In the genomic region with DNA sequence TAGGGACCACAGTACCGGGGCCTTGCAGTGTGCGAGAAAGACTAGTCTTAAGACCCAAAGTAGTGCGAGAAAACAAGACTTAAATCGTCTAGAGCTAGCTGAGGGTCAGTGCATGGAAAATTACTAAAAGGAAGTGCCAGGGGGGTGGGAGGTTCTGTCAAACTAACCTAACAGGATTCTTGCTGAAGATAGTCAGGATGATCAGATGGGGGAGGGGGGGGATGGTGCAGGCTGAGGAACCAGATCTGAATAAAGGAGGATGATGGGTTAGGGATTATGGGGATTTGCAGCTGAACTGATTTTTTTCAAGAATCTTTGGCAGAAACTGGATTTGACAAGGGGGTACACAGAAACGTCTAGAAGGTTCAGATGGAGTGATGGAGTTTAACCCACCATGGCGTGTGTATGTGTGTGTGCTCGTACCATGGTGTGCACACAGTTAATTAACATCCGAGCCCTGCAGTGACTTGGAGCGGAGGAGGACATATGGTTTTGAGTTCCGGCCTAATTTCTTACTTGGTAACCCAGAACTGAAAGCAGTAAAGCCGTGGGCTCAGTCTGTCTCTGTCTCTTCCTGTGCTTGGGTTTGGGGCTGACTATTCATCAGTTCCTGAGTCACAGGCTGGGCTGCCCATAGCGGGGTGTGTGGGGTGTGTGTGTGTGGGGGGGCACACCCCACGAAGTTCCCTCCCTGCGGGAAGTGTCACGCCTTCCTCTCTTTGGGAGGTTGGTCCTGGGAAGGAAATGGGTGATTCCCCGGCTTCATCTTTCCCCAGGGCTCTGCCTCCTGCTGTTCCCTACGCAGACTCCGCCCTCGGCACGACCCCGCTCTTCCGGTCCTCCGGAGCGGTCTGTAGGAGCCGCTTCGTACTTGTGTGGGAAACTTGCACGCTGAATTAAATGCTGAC, we compare ENCODE assay signal across 8 mouse cellular contexts. TPM values are rescaled to one million over a fixed set of nuclear protein-coding genes. Genes with fewer than 3 reads are reported as not detected.
DNase-seq lines count a peak whose midpoint lies in the region; ATAC-seq and TF ChIP-seq lines count a peak whose summit lies in the region.

No protein-coding gene starts in this region.

- peaks cover 14% of the 10 kb centered on the region for H3K79me2 ChIP-seq in CH12.LX (replicated peaks; ENCODE audit: control insufficient read depth, extremely low read depth, insufficient read depth, poor library complexity, severe bottlenecking)

- WGBS in heart, embryonic 16.5 days = 16% methylated on average over 27 of the region's 27 CpGs
- WGBS in lung, embryonic 16.5 days = 14% methylated on average over 27 of the region's 27 CpGs

- dilution Hi-C loops in CH12.LX (cut with MboI; ENCODE audit: extremely low pct_ligation_motif_present, extremely low pct_unique_long_range_greater_than_20kb, low sequenced_read_pairs) = no loop called here

- ATAC-seq in heart, embryonic 16.5 days (replicated peaks; ENCODE audit: extremely low read depth, insufficient read depth, low FRiP score) = peak; percentile 92
- peak; percentile 97 for ATAC-seq in lung, embryonic 16.5 days (ENCODE audit: low read depth)
- peak; percentile 45 for ATAC-seq in neutrophil, adult 5-6 weeks (ENCODE audit: extremely low read depth, insufficient number of reproducible peaks, low FRiP score, poor library complexity, severe bottlenecking)

- TF ChIP-seq RAD21 in CH12.LX (IDR thresholded peaks at IDR 0.05; ENCODE audit: low read depth, low read length) = no peak

- TF ChIP-seq POLR2A in CH12.LX (IDR thresholded peaks at IDR 0.05; ENCODE audit: low read depth, low read length) = peak; percentile 65

- in situ Hi-C loops in CH12.LX (cut with MboI; ENCODE audit: low pct_ligation_motif_present, low pct_unique_long_range_greater_than_20kb, low sequenced_read_pairs) = no loop called here

- peak overlapping the region; percentile 47 to 54 (median 49) for H3K4me3 ChIP-seq in CH12.LX (replicated peaks in 1 of 3; ENCODE audit: low read depth in 2 of 3, low read length in 2 of 3, poor library complexity in 1 of 3)
- H3K4me3 ChIP-seq in erythroblast, embryonic 14.5 days (replicated peaks) = peak overlapping the region; percentile 60
- peak overlapping the region; percentile 54 for H3K4me3 ChIP-seq in heart, embryonic 16.5 days (ENCODE audit: low read length)
- H3K4me3 ChIP-seq in lung, embryonic 16.5 days (ENCODE audit: low read length) = peak overlapping the region; percentile 51

- H3K27ac ChIP-seq in CH12.LX (ENCODE audit: insufficient read depth, low read depth) = peak overlapping the region; percentile 59
- peak overlapping the region; percentile 77 for H3K27ac ChIP-seq in heart, embryonic 16.5 days (ENCODE audit: low read length)
- peak overlapping the region; percentile 89 for H3K27ac ChIP-seq in lung, embryonic 16.5 days (ENCODE audit: low read length)

- peak overlapping the region; percentile 41 for H3K9ac ChIP-seq in CH12.LX (ENCODE audit: insufficient read depth, low read depth)
- peak overlapping the region; percentile 79 for H3K9ac ChIP-seq in heart, embryonic 16.5 days (ENCODE audit: low read length)
- H3K9ac ChIP-seq in lung, embryonic 16.5 days (ENCODE audit: low read length) = peak overlapping the region; percentile 64

- H3K36me3 ChIP-seq in CH12.LX (replicated peaks in 1 of 2; ENCODE audit: control insufficient read depth in 1 of 2, insufficient read depth in 1 of 2, low read length in 1 of 2) = peaks cover 12 to 27% of the 10 kb centered on the region in 2 experiments
- H3K36me3 ChIP-seq in erythroblast, embryonic 14.5 days (ENCODE audit: control insufficient read depth) = no peaks in the 10 kb centered on the region
- no peaks in the 10 kb centered on the region for H3K36me3 ChIP-seq in heart, embryonic 16.5 days (ENCODE audit: control insufficient read depth, insufficient read depth)
- no peaks in the 10 kb centered on the region for H3K36me3 ChIP-seq in lung, embryonic 16.5 days (ENCODE audit: control insufficient read depth, insufficient read depth, low read length)

- peak; percentile 66 for DNase-seq in CH12.LX (ENCODE audit: extremely low read depth)
- peak; percentile 87 for DNase-seq in adrenal gland, adult 2 months
- peak; percentile 84 for DNase-seq in kidney, postnatal 10 days
- peak; percentile 59 to 66 for DNase-seq in thymus, postnatal 36 days

- H3K4me2 ChIP-seq in CH12.LX (ENCODE audit: insufficient read depth, low read depth, poor library complexity, severe bottlenecking) = peak overlapping the region; percentile 73
- peak overlapping the region; percentile 81 for H3K4me2 ChIP-seq in heart, embryonic 16.5 days (ENCODE audit: low read depth, low read length)
- peak overlapping the region; percentile 74 for H3K4me2 ChIP-seq in lung, embryonic 16.5 days (ENCODE audit: low read depth, low read length)

- peak; percentile 15; the same call in 1 of the 2 replicates for TF ChIP-seq EP300 in CH12.LX (IDR thresholded peaks at IDR 0.05; ENCODE audit: low read length)

- H3K9me3 ChIP-seq in CH12.LX (replicated peaks; ENCODE audit: low read length) = no peaks in the 10 kb centered on the region
- no peaks in the 10 kb centered on the region for H3K9me3 ChIP-seq in erythroblast, embryonic 14.5 days (ENCODE audit: control insufficient read depth, low read length)
- no peaks in the 10 kb centered on the region for H3K9me3 ChIP-seq in heart, embryonic 16.5 days (replicated peaks; ENCODE audit: control insufficient read depth, low read length)
- H3K9me3 ChIP-seq in lung, embryonic 16.5 days (ENCODE audit: control insufficient read depth, low read length) = no peaks in the 10 kb centered on the region

- H3K27me3 ChIP-seq in CH12.LX (replicated peaks) = no peaks in the 10 kb centered on the region
- H3K27me3 ChIP-seq in erythroblast, embryonic 14.5 days (ENCODE audit: control insufficient read depth) = no peaks in the 10 kb centered on the region
- H3K27me3 ChIP-seq in heart, embryonic 16.5 days (ENCODE audit: control insufficient read depth, insufficient read depth, low read length) = no peaks in the 10 kb centered on the region
- no peaks in the 10 kb centered on the region for H3K27me3 ChIP-seq in lung, embryonic 16.5 days (ENCODE audit: control insufficient read depth, insufficient read depth, low read depth, low read length)

- peaks cover 11 to 38% of the 10 kb centered on the region in 2 experiments for H3K4me1 ChIP-seq in CH12.LX (ENCODE audit: control insufficient read depth in 1 of 2, insufficient read depth in 2 of 2)
- H3K4me1 ChIP-seq in erythroblast, embryonic 14.5 days (ENCODE audit: control insufficient read depth) = peaks cover 40% of the 10 kb centered on the region
- H3K4me1 ChIP-seq in heart, embryonic 16.5 days (ENCODE audit: control insufficient read depth, insufficient read depth, low read length) = peaks cover 6% of the 10 kb centered on the region; the same call in 1 of the 2 replicates
- peaks cover 15% of the 10 kb centered on the region for H3K4me1 ChIP-seq in lung, embryonic 16.5 days (replicated peaks; ENCODE audit: control insufficient read depth, insufficient read depth, low read length)

- TF ChIP-seq CTCF in CH12.LX (conservative IDR thresholded peaks at IDR 0.05 in 1 of 2, IDR thresholded peaks at IDR 0.05 in 1 of 2; ENCODE audit: low read depth in 2 of 2, low read length in 2 of 2) = no peak

TF ChIP-seq in CH12.LX, 34 proteins besides CTCF, POLR2A, EP300 and RAD21 (continues in another document):
- TF ChIP-seq UBTF (IDR thresholded peaks at IDR 0.05; ENCODE audit: low read depth, low read length) = 0 out of 2 replicates have a peak, but pooled peaks have one; percentile 45
- 0 out of 2 replicates have a peak, but pooled peaks have one; percentile 63 for TF ChIP-seq ZMIZ1 (IDR thresholded peaks at IDR 0.05; ENCODE audit: low read depth, low read length)

RNA-seq across cellular contexts. Expression of gene Capg, which starts 8.2 kb away (rescaled TPM):
- total RNA-seq in CH12.LX (2012; rRNA removed) (211 and 264 TPM in 2 replicates), CH12.LX (2014; rRNA removed) (174 and 175 TPM in 2 replicates)
- 196 and 201 TPM in 2 replicates for polyA plus RNA-seq in CH12.LX (2012; ENCODE audit: insufficient read length, low read depth)
- 10 to 100 TPM; 32.2 to 56.3 TPM for total RNA-seq in adrenal gland, adult 2 months (2021)
- polyA plus RNA-seq in adrenal gland, adult 2 months (2012; rRNA removed) = 38.9 and 41.9 TPM in 2 replicates
- polyA plus RNA-seq in erythroblast, embryonic 14.5 days (2012) = 0.48 and 0.77 TPM in 2 replicates
- 32.3 and 32.8 TPM in 2 replicates for polyA plus RNA-seq in heart, embryonic 16.5 days (2015; fragmentation: Nextera tagmentation; extraction: Ambion mirVana)
- 75.8 and 82.9 TPM in 2 replicates for polyA plus RNA-seq in lung, embryonic 16.5 days (2015; fragmentation: Nextera tagmentation; extraction: Ambion mirVana)
- total RNA-seq in neutrophil, adult 5-6 weeks (2017) = 145 and 178 TPM in 2 replicates

RNA-seq across cellular contexts. Expression of gene Sh2d6, which starts 30.9 kb away (rescaled TPM):
- 0.50 and 1.7 TPM in 2 replicates for total RNA-seq in CH12.LX (2012; rRNA removed)
- 0.78 and 1.1 TPM in 2 replicates for total RNA-seq in CH12.LX (2014; rRNA removed)
- polyA plus RNA-seq in CH12.LX (2012; ENCODE audit: insufficient read length, low read depth) = 4.3 and 4.9 TPM in 2 replicates
- total RNA-seq in adrenal gland, adult 2 months (2021) = under 1 TPM; 0.23 to 0.24 TPM
- 0.25 and 0.49 TPM in 2 replicates for polyA plus RNA-seq in adrenal gland, adult 2 months (2012; rRNA removed)
- polyA plus RNA-seq in erythroblast, embryonic 14.5 days (2012) = not detected in 2 replicates
- 0.16 TPM in 1 of 2 replicates, not detected in the other for polyA plus RNA-seq in heart, embryonic 16.5 days (2015; fragmentation: Nextera tagmentation; extraction: Ambion mirVana)
- not detected in 2 replicates for polyA plus RNA-seq in lung, embryonic 16.5 days (2015; fragmentation: Nextera tagmentation; extraction: Ambion mirVana)
- 1.3 TPM in 1 of 2 replicates, not detected in the other for total RNA-seq in neutrophil, adult 5-6 weeks (2017)

RNA-seq across cellular contexts. Expression of gene Elmod3, which starts 45.8 kb away (rescaled TPM):
- total RNA-seq in CH12.LX (2012; rRNA removed) (4.7 and 7.1 TPM in 2 replicates), CH12.LX (2014; rRNA removed) (4.0 and 4.2 TPM in 2 replicates)
- 9.0 TPM in 2 replicates for polyA plus RNA-seq in CH12.LX (2012; ENCODE audit: insufficient read length, low read depth)
- 10 to 100 TPM; 12.9 to 25.6 TPM for total RNA-seq in adrenal gland, adult 2 months (2021)
- 25.5 and 29.3 TPM in 2 replicates for polyA plus RNA-seq in adrenal gland, adult 2 months (2012; rRNA removed)
- 0.15 and 0.20 TPM in 2 replicates for polyA plus RNA-seq in erythroblast, embryonic 14.5 days (2012)
- 13.8 and 15.2 TPM in 2 replicates for polyA plus RNA-seq in heart, embryonic 16.5 days (2015; fragmentation: Nextera tagmentation; extraction: Ambion mirVana)
- 17.5 and 20.0 TPM in 2 replicates for polyA plus RNA-seq in lung, embryonic 16.5 days (2015; fragmentation: Nextera tagmentation; extraction: Ambion mirVana)
- total RNA-seq in neutrophil, adult 5-6 weeks (2017) = 8.7 and 10.5 TPM in 2 replicates

RNA-seq across cellular contexts. Expression of gene Retsat, which starts 45.9 kb away (rescaled TPM):
- total RNA-seq in CH12.LX (2012; rRNA removed) (12.5 and 15.6 TPM in 2 replicates), CH12.LX (2014; rRNA removed) (14.0 and 15.5 TPM in 2 replicates)
- 27.7 and 28.6 TPM in 2 replicates for polyA plus RNA-seq in CH12.LX (2012; ENCODE audit: insufficient read length, low read depth)
- 100 to 1,000 TPM; 390 to 465 TPM for total RNA-seq in adrenal gland, adult 2 months (2021)
- polyA plus RNA-seq in adrenal gland, adult 2 months (2012; rRNA removed) = 96.6 and 123 TPM in 2 replicates
- 0.06 and 0.25 TPM in 2 replicates for polyA plus RNA-seq in erythroblast, embryonic 14.5 days (2012)
- polyA plus RNA-seq in heart, embryonic 16.5 days (2015; fragmentation: Nextera tagmentation; extraction: Ambion mirVana) = 25.3 and 30.5 TPM in 2 replicates
- polyA plus RNA-seq in lung, embryonic 16.5 days (2015; fragmentation: Nextera tagmentation; extraction: Ambion mirVana) = 18.6 and 20.1 TPM in 2 replicates
- 1.2 and 1.5 TPM in 2 replicates for total RNA-seq in neutrophil, adult 5-6 weeks (2017)

Comparison
In these comparisons a context has a peak if more than half of its experiments do, and no peak if none do; other contexts are left out.
1. Peak in every context shown above with its lines: DNase-seq, ATAC-seq, H3K4me3 ChIP-seq and H3K27ac ChIP-seq.
2. ATAC-seq: peak in every context shown above with its lines; median percentile 97 in lung, embryonic 16.5 days; 92 in heart, embryonic 16.5 days; 45 in neutrophil, adult 5-6 weeks.
3. RNA of gene Capg, which starts 8.2 kb away (polyA plus RNA-seq): 196 to 201 TPM in CH12.LX, 75.8 to 82.9 TPM in lung, embryonic 16.5 days, 38.9 to 41.9 TPM in adrenal gland, adult 2 months and 32.3 to 32.8 TPM in heart, embryonic 16.5 days; 0.48 to 0.77 TPM in erythroblast, embryonic 14.5 days; every median in the first group is over 10 times any median in the second.